Mouse (Mus musculus) left cerebral cortex, adult 11 months (tissue): ENCODE measurements around the gene Phlpp1.

Source experiments
- DNase-seq: peaks from one replicate; pipeline ENCODE4 v3.0.0; 2022; ENCODE audit warnings: low spot score

Gene Phlpp1

GRCm38 (mm10) chr1:106387264-106387663 lies 215.7 kb downstream of the Phlpp1 start:
- DNase-seq, result no peak

- DNase-seq, result no peak
Observed at GRCm38 (mm10) chr1:106389673-106390072, 218.1 kb downstream of the Phlpp1 start.

GRCm38 (mm10) chr1:106393072-106393471 lies 221.5 kb downstream of the Phlpp1 start:
- DNase-seq, result no peak

GRCm38 (mm10) chr1:106394678-106395077 lies 223.1 kb downstream of the Phlpp1 start:
- DNase-seq, result no peak

GRCm38 (mm10) chr1:106395476-106395875 lies 223.9 kb downstream of the Phlpp1 start:
- peak; percentile 41 for DNase-seq

GRCm38 (mm10) chr1:106400900-106401634 lies 229.5 kb downstream of the Phlpp1 start:
- DNase-seq, result no peak

- DNase-seq, result no peak
Observed at GRCm38 (mm10) chr1:106403011-106403501, 231.5 kb downstream of the Phlpp1 start.

GRCm38 (mm10) chr1:106406852-106407251 lies 235.3 kb downstream of the Phlpp1 start:
- DNase-seq, result no peak

- no peak for DNase-seq
Observed at GRCm38 (mm10) chr1:106407963-106408440, 236.4 kb downstream of the Phlpp1 start.

GRCm38 (mm10) chr1:106410858-106411257 lies 239.3 kb downstream of the Phlpp1 start:
- DNase-seq, result no peak

- DNase-seq, result no peak
Observed at GRCm38 (mm10) chr1:106425128-106425936, 253.8 kb downstream of the Phlpp1 start.

- no peak for DNase-seq
Observed at GRCm38 (mm10) chr1:106428170-106428569, 256.6 kb downstream of the Phlpp1 start.

GRCm38 (mm10) chr1:106428580-106428979 lies 257.0 kb downstream of the Phlpp1 start:
- no peak for DNase-seq

GRCm38 (mm10) chr1:106433580-106433979 lies 262.0 kb downstream of the Phlpp1 start:
- no peak for DNase-seq
